ENCODE assay signal across 14 mouse cellular contexts in the genomic region with DNA sequence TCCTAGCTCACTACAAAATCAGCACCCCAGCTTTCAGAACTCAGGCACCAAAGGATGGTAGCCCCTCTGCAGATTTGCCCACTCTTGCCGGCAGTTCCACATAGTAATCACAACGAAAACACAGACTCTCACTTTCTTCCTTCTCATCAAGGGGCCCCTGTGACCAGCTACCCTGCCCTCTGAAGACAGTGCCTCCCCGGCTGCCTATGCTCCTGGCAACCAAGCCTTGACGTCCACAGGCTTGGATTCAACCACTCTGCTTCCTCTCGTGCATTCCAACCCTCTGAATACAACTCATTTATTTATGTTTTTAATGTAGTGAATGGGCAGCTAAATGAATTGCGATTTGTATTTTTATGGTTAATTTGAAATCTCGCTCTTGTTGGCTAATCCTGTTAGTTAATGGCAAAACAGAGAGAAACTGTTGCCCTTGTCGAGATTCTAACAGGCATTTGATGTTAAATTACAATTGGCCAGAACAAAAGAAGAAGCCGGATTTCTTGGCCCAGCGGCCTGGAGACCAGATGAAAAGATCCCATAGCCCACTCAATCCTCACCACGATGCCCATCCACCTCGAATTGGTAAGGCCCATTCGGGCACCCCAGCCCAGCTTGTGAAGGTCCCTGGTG. TPM values are rescaled to one million over a fixed set of nuclear protein-coding genes. Genes with fewer than 3 reads are reported as not detected.
DNase-seq lines count a peak whose midpoint lies in the region; ATAC-seq and TF ChIP-seq lines count a peak whose summit lies in the region.
"Had no signal": no experiment of that assay in that cellular context is flagged by ENCODE, and none has a peak within 500 bp of the region (broad histone marks: within the 10 kb centered on the region; RNA-seq: fewer than 3 reads in every experiment).

No protein-coding gene starts in this region.

- no peak for ATAC-seq in heart, embryonic 12.5 days (ENCODE audit: insufficient number of reproducible peaks, low FRiP score)
- ATAC-seq in hindbrain, embryonic 15.5 days (ENCODE audit: low FRiP score, low read depth) = no peak
- ATAC-seq in midbrain, embryonic 14.5 days (ENCODE audit: low FRiP score, low TSS enrichment) = 0 out of 2 replicates have a peak, but pooled peaks have one; percentile 47
- ATAC-seq: intestine, embryonic 16.5 days had no signal

- H3K27me3 ChIP-seq in heart, embryonic 12.5 days (replicated peaks) = peaks cover 67% of the 10 kb centered on the region
- H3K27me3 ChIP-seq in hindbrain, embryonic 15.5 days = peaks cover 45% of the 10 kb centered on the region
- H3K27me3 ChIP-seq in midbrain, embryonic 14.5 days (ENCODE audit: control insufficient read depth, insufficient read depth, low read length) = peaks cover 35% of the 10 kb centered on the region

- peak overlapping the region; percentile 75 for H3K4me2 ChIP-seq in heart, embryonic 12.5 days
- H3K4me2 ChIP-seq in hindbrain, embryonic 15.5 days = peak overlapping the region; percentile 55
- H3K4me2 ChIP-seq in midbrain, embryonic 14.5 days (ENCODE audit: low read length) = peak overlapping the region; percentile 69

- WGBS in heart, embryonic 12.5 days = 7% methylated on average over 13 of the region's 13 CpGs
- 5% methylated on average over 13 of the region's 13 CpGs for whole genome bisulfite sequencing in hindbrain, embryonic 15.5 days
- 5% methylated on average over 13 of the region's 13 CpGs for WGBS in midbrain, embryonic 14.5 days

- H3K4me1 ChIP-seq in heart, embryonic 12.5 days (replicated peaks) = peaks cover 10% of the 10 kb centered on the region; the same call in 1 of the 2 replicates
- peaks cover 8% of the 10 kb centered on the region for H3K4me1 ChIP-seq in hindbrain, embryonic 15.5 days (replicated peaks)
- 0 out of 2 replicates have a peak, but pooled peaks cover 8% of the 10 kb centered on the region for H3K4me1 ChIP-seq in midbrain, embryonic 14.5 days (ENCODE audit: control insufficient read depth, insufficient read depth, low read length)
- H3K4me1 ChIP-seq: liver, embryonic 15.5 days had no signal

- H3K9ac ChIP-seq in heart, embryonic 12.5 days = no peak overlapping the region
- H3K9ac ChIP-seq in hindbrain, embryonic 15.5 days = no peak overlapping the region
- peak overlapping the region; percentile 54; the same call in 1 of the 2 replicates for H3K9ac ChIP-seq in midbrain, embryonic 14.5 days (replicated peaks; ENCODE audit: low read length)
- H3K9ac ChIP-seq: liver, embryonic 15.5 days had no signal

- TF ChIP-seq POLR2A in brain, embryonic 14.5 days (IDR thresholded peaks at IDR 0.05; ENCODE audit: borderline replicate concordance, extremely low read depth, insufficient read depth, insufficient read length, poor library complexity, severe bottlenecking) = no peak

- no peaks in the 10 kb centered on the region for H3K9me3 ChIP-seq in heart, embryonic 12.5 days (replicated peaks)
- H3K9me3 ChIP-seq in hindbrain, embryonic 15.5 days = no peaks in the 10 kb centered on the region
- no peaks in the 10 kb centered on the region for H3K9me3 ChIP-seq in midbrain, embryonic 14.5 days (ENCODE audit: control insufficient read depth, low read length)
- H3K9me3 ChIP-seq: liver, embryonic 15.5 days had no signal

- no peak overlapping the region for H3K4me3 ChIP-seq in heart, embryonic 12.5 days
- peak overlapping the region; percentile 29; the same call in 1 of the 2 replicates for H3K4me3 ChIP-seq in hindbrain, embryonic 15.5 days
- peak overlapping the region; percentile 39 for H3K4me3 ChIP-seq in midbrain, embryonic 14.5 days (replicated peaks; ENCODE audit: low read depth, low read length)
- H3K4me3 ChIP-seq: erythroblast, embryonic 14.5 days had no signal

- H3K27ac ChIP-seq in heart, embryonic 12.5 days (ENCODE audit: poor library complexity, severe bottlenecking) = no peak overlapping the region
- no peak overlapping the region for H3K27ac ChIP-seq in hindbrain, embryonic 15.5 days (replicated peaks)
- peak overlapping the region; percentile 79 for H3K27ac ChIP-seq in midbrain, embryonic 14.5 days (replicated peaks; ENCODE audit: low read depth, low read length)
- H3K27ac ChIP-seq: liver, embryonic 15.5 days had no signal

- DNase-seq in heart, adult 9 months (ENCODE audit: low spot score in 2 of 2) = no peak
- peak; percentile 28 for DNase-seq in brain, embryonic 14.5 days (ENCODE audit: low read depth)
- peak; percentile 44 for DNase-seq in midbrain, embryonic 14.5 days
- DNase-seq in layer of hippocampus, adult 9-11 months = no peak
- no peak for DNase-seq in layer of hippocampus, adult 9-10 months (ENCODE audit: low spot score)
- DNase-seq: adrenal gland, adult 8-10 months; lung, postnatal 4 days; right cerebral cortex, postnatal 25 days had no signal

- no peaks in the 10 kb centered on the region for H3K36me3 ChIP-seq in heart, embryonic 12.5 days
- H3K36me3 ChIP-seq in hindbrain, embryonic 15.5 days = no peaks in the 10 kb centered on the region
- no peaks in the 10 kb centered on the region for H3K36me3 ChIP-seq in midbrain, embryonic 14.5 days (ENCODE audit: control insufficient read depth, insufficient read depth, low read length)
- H3K36me3 ChIP-seq: liver, embryonic 15.5 days had no signal

- TF ChIP-seq CTCF in brain, embryonic 14.5 days (IDR thresholded peaks at IDR 0.05; ENCODE audit: borderline replicate concordance, extremely low read depth, insufficient read depth, insufficient read length) = no peak

RNA-seq across cellular contexts. Expression of a gene that starts 46.2 kb away (rescaled TPM):
- 34.3 and 37.8 TPM in 2 replicates for polyA plus RNA-seq in heart, embryonic 12.5 days (2016; fragmentation: Nextera tagmentation; extraction: Ambion mirVana)
- 67.1 and 70.5 TPM in 2 replicates for polyA plus RNA-seq in brain, embryonic 14.5 days (2012; rRNA removed)
- polyA plus RNA-seq in hindbrain, embryonic 15.5 days (2015; fragmentation: Nextera tagmentation; extraction: Ambion mirVana) = 80.5 and 83.3 TPM in 2 replicates
- polyA plus RNA-seq in midbrain, embryonic 14.5 days (2014; fragmentation: Nextera tagmentation; extraction: Ambion mirVana) = 80.1 and 94.3 TPM in 2 replicates

RNA-seq across cellular contexts. Expression of a gene that starts 48.1 kb away (rescaled TPM):
- polyA plus RNA-seq in heart, embryonic 12.5 days (2016; fragmentation: Nextera tagmentation; extraction: Ambion mirVana) = not detected in 2 replicates
- 16.2 and 30.9 TPM in 2 replicates for polyA plus RNA-seq in brain, embryonic 14.5 days (2012; rRNA removed)
- 0.60 and 1.3 TPM in 2 replicates for polyA plus RNA-seq in hindbrain, embryonic 15.5 days (2015; fragmentation: Nextera tagmentation; extraction: Ambion mirVana)
- 3.8 TPM in 2 replicates for polyA plus RNA-seq in midbrain, embryonic 14.5 days (2014; fragmentation: Nextera tagmentation; extraction: Ambion mirVana)
- polyA plus RNA-seq: erythroblast, embryonic 14.5 days; intestine, embryonic 16.5 days; liver, embryonic 15.5 days; thymus, postnatal 0 days had no signal

Comparison
In these comparisons a context has a peak if more than half of its experiments do, and no peak if none do; other contexts are left out.
1. DNase-seq: peak in brain, embryonic 14.5 days (single experiment) and midbrain, embryonic 14.5 days (single experiment); none in heart, adult 9 months (0 of 2), layer of hippocampus, adult 9-11 months (single experiment) and layer of hippocampus, adult 9-10 months (single experiment).
2. Peak in every context shown above with its lines, with median percentiles within 50 percentile points of each other: H3K4me2 ChIP-seq.